In the genomic region with DNA sequence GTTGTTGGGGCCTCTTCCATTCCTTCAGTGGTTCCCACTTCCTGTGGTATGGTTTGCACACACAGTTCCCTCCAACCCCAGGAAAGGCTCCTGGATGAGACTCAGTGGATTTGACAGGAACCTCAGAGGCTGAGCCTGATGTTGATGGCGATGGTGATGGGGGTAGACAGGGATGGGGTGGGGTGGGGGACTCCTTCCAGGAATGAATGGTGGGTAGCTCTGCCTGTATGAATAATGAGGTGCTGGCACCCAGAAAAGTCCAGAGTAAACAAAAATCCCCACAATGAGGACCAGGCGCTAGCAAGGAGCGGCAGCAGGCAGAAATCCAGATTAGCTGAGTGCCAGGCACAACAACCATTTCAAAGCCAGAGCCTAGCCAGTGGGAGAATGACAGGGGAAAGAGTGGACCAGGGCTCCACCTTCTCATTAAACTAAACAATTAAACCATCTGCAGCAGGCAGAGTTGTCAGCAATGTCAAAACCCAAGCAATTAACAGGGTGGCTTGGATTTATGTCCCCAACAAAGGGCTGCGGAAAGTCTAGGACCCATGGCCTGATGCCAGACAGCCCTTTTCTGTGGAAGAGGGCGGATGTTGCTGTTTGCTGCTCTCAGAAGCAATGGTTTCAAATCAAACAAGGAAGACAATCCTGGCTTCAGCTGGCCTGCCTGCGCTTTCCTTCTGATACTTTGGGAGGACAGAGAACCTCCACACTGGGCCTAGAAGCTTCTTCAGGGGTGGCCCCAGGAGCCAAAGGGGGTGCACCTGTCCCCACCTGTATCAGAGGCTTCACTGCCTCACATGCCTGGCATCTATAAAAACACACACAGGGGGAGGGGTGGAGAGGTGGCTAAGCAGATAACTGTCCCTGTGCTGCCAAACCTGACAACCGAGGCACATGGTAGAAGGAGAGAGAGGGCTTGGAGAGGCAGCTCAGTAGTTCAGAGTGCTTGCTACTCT, we compare ENCODE assay signal across 8 mouse cellular contexts. TPM values are rescaled to one million over a fixed set of nuclear protein-coding genes. Genes with fewer than 3 reads are reported as not detected.
DNase-seq lines count a peak whose midpoint lies in the region; ATAC-seq and TF ChIP-seq lines count a peak whose summit lies in the region.

No protein-coding gene starts in this region.

- WGBS in embryonic facial prominence, embryonic 14.5 days, result 58% methylated on average over 7 of the region's 7 CpGs
- WGBS in midbrain, embryonic 13.5 days, result 53% methylated on average over 7 of the region's 7 CpGs

- H3K4me1 ChIP-seq in embryonic facial prominence, embryonic 14.5 days (ENCODE audit: control insufficient read depth, insufficient read depth, low read length), result no peaks in the 10 kb centered on the region; the same call in 1 of the 2 replicates
- 0 out of 2 replicates have a peak, but pooled peaks cover 9% of the 10 kb centered on the region for H3K4me1 ChIP-seq in midbrain, embryonic 13.5 days (replicated peaks)

- intact Hi-C loops in left cerebral cortex, adult 2 months (cut with DNase I), result no loop called here

- no peak overlapping the region; the same call in 1 of the 2 replicates for H3K9ac ChIP-seq in embryonic facial prominence, embryonic 14.5 days (ENCODE audit: low read depth, low read length)
- no peak overlapping the region for H3K9ac ChIP-seq in midbrain, embryonic 13.5 days (replicated peaks)

- peak overlapping the region; percentile 52 for H3K27ac ChIP-seq in embryonic facial prominence, embryonic 14.5 days (replicated peaks; ENCODE audit: low read depth, low read length)
- H3K27ac ChIP-seq in midbrain, embryonic 13.5 days, result peak overlapping the region; percentile 65
- no peak overlapping the region for H3K27ac ChIP-seq in left cerebral cortex, adult 2 months

- DNase-seq in frontal cortex, postnatal 25 days (ENCODE audit: low spot score in 2 of 2), result no peak
- DNase-seq in embryonic facial prominence, embryonic 14.5 days (ENCODE audit: low spot score), result peak; percentile 59
- DNase-seq in kidney, postnatal 36 days, result peak; percentile 26 to 58
- no peak for DNase-seq in adrenal gland, postnatal 36 days
- DNase-seq in adrenal gland, postnatal 10 days, result no peak
- no peak for DNase-seq in left cerebral cortex, adult 2 months (ENCODE audit: extremely low spot score in 1 of 2, low spot score in 2 of 2)

- no peaks in the 10 kb centered on the region for H3K27me3 ChIP-seq in embryonic facial prominence, embryonic 14.5 days (replicated peaks; ENCODE audit: control insufficient read depth, insufficient read depth, low read length)
- peaks cover 2% of the 10 kb centered on the region; the same call in 1 of the 2 replicates for H3K27me3 ChIP-seq in midbrain, embryonic 13.5 days

- peak; percentile 27; the same call in 1 of the 2 replicates for ATAC-seq in frontal cortex, adult (ENCODE audit: low TSS enrichment)
- peak; percentile 53 for ATAC-seq in embryonic facial prominence, embryonic 14.5 days (ENCODE audit: low read depth)
- ATAC-seq in midbrain, embryonic 13.5 days, result peak; percentile 68; the same call in 1 of the 2 replicates

- H3K4me3 ChIP-seq in embryonic facial prominence, embryonic 14.5 days (ENCODE audit: low read depth, low read length), result no peak overlapping the region
- H3K4me3 ChIP-seq in midbrain, embryonic 13.5 days (replicated peaks), result no peak overlapping the region
- H3K4me3 ChIP-seq in left cerebral cortex, adult 2 months, result no peak overlapping the region

- no peak overlapping the region for H3K4me2 ChIP-seq in embryonic facial prominence, embryonic 14.5 days (ENCODE audit: low read depth, low read length)
- H3K4me2 ChIP-seq in midbrain, embryonic 13.5 days (replicated peaks), result no peak overlapping the region

- H3K9me3 ChIP-seq in embryonic facial prominence, embryonic 14.5 days (ENCODE audit: control insufficient read depth, low read length), result no peaks in the 10 kb centered on the region
- H3K9me3 ChIP-seq in midbrain, embryonic 13.5 days, result no peaks in the 10 kb centered on the region

- no peak for TF ChIP-seq CTCF in left cerebral cortex, adult 2 months (IDR thresholded peaks at IDR 0.05)

- H3K36me3 ChIP-seq in embryonic facial prominence, embryonic 14.5 days (ENCODE audit: control insufficient read depth, insufficient read depth, low read length), result no peaks in the 10 kb centered on the region
- no peaks in the 10 kb centered on the region for H3K36me3 ChIP-seq in midbrain, embryonic 13.5 days

RNA-seq across cellular contexts. Expression of a gene that starts 44.4 kb away (rescaled TPM):
- 1.8 and 3.0 TPM in 2 replicates for polyA plus RNA-seq in embryonic facial prominence, embryonic 14.5 days (2014; fragmentation: Nextera tagmentation; extraction: Ambion mirVana)
- polyA plus RNA-seq in midbrain, embryonic 13.5 days (2015; fragmentation: Nextera tagmentation; extraction: Ambion mirVana), result 0.17 and 0.27 TPM in 2 replicates
- 10 to 100 TPM; 16.5 to 18.2 TPM for total RNA-seq in adrenal gland, postnatal 36 days (2021)
- total RNA-seq in adrenal gland, postnatal 10 days (2021), result 1 to 10 TPM; 9.1 to 9.5 TPM
- total RNA-seq in left cerebral cortex, adult 2 months (2021), result 1 to 10 TPM; 1.7 to 1.9 TPM

Comparison
In these comparisons a context has a peak if more than half of its experiments do, and no peak if none do; other contexts are left out.
1. DNase-seq: peak in embryonic facial prominence, embryonic 14.5 days (single experiment) and kidney, postnatal 36 days (2 of 2); none in frontal cortex, postnatal 25 days (0 of 2), adrenal gland, postnatal 36 days (0 of 2), adrenal gland, postnatal 10 days (single experiment) and left cerebral cortex, adult 2 months (0 of 2).
2. Peak in every context shown above with its lines, with median percentiles within 50 percentile points of each other: ATAC-seq.